Mouse (Mus musculus) midbrain, embryonic 16.5 days (tissue): ENCODE results near the gene Nhlrc4. TPM values are rescaled to one million over a fixed set of nuclear protein-coding genes. Genes with fewer than 3 reads are reported as not detected.
A peak's percentile ranks its signal among the peaks of the same experiment; 100 is the strongest.

Experiments
- ATAC-seq: fragments of 200-750 bp; cut with Nextera tagmentation; 2 replicates; pipeline ENCODE4 v1.8.0; 2017; ENCODE audit warnings: moderate TSS enrichment
- H3K27ac ChIP-seq: fragments of 300-500 bp; sonication (generic); 2 replicates; pipeline ENCODE4 v1.5.1; 2014; ENCODE audit warnings: mild to moderate bottlenecking, low read length, mixed read lengths
- H3K27me3 ChIP-seq: fragments of 300-500 bp; sonication (generic); 2 replicates; pipeline ENCODE4 v1.6.1; 2014; ENCODE audit warnings: low read depth, low read length, mixed read lengths; ENCODE audit not compliant: control insufficient read depth, insufficient read depth
- H3K36me3 ChIP-seq: fragments of 300-500 bp; sonication (generic); 2 replicates; pipeline ENCODE4 v1.6.1; 2014; ENCODE audit warnings: mild to moderate bottlenecking, low read length, moderate library complexity, mixed read lengths; ENCODE audit not compliant: control insufficient read depth, insufficient read depth
- H3K4me1 ChIP-seq: fragments of 300-500 bp; sonication (generic); 2 replicates; pipeline ENCODE4 v1.6.1; 2014; ENCODE audit warnings: mild to moderate bottlenecking, low read length, mixed read lengths; ENCODE audit not compliant: control insufficient read depth, insufficient read depth
- H3K4me2 ChIP-seq: fragments of 300-500 bp; sonication (generic); 2 replicates; pipeline ENCODE4 v1.6.1; 2014; ENCODE audit warnings: mild to moderate bottlenecking, low read length, mixed read lengths
- H3K4me3 ChIP-seq: fragments of 300-500 bp; sonication (generic); 2 replicates; pipeline ENCODE4 v1.5.1; 2014; ENCODE audit warnings: low read depth, mild to moderate bottlenecking, low read length, moderate library complexity, mixed read lengths
- H3K9ac ChIP-seq: fragments of 300-500 bp; sonication (generic); 2 replicates; pipeline ENCODE4 v1.6.1; 2014; ENCODE audit warnings: low read depth, low read length, mixed read lengths
- H3K9me3 ChIP-seq: fragments of 300-500 bp; sonication (generic); replicated peaks from 2 replicates; pipeline ENCODE4 v1.6.1; 2014; ENCODE audit warnings: mild to moderate bottlenecking, low read length, mixed read lengths; ENCODE audit not compliant: control insufficient read depth, poor library complexity, severe bottlenecking
- WGBS: fragments of 180-500 bp; shearing (Covaris S2); extraction: QIAGEN DNeasy Blood & Tissue Kit; methylation state at CpG from one replicate; pipeline ENCODE4 v1.1.7; 2014; 5-methylcytosine and 5-hydroxymethylcytosine counted together
- polyA plus RNA-seq: library from polyadenylated mRNA; unstranded; fragments of >200 nt; fragmentation: Nextera tagmentation; extraction: Ambion mirVana; gene quantifications from 2 replicates; pipeline ENCODE4 v1.2.1, GENCODE M21; 2015

Gene Nhlrc4
- polyA plus RNA-seq, 1 experiment from 2014 or later, result 0.78 TPM

DNA sequence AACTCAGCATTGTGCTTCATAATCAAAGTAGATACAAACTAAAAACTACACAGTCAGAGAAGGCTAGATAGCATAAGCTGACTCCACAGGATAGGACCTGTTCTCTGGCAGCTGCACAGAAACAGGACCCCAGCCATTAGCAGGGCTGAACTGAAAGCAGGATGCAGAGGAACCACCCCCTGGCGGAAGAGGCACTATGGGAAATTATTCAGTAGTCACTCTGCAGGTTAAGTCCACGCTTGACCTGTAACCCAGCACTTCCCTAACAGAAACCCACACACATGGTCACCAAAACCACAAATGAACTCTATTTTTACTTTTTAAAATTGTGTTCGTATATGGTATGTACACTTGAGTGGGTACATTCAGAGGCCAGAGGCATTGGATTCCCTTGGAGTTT, 41.7 kb downstream of the Nhlrc4 start:
- H3K4me2 ChIP-seq, result no peak overlapping the region
- ATAC-seq, result no peak

DNA sequence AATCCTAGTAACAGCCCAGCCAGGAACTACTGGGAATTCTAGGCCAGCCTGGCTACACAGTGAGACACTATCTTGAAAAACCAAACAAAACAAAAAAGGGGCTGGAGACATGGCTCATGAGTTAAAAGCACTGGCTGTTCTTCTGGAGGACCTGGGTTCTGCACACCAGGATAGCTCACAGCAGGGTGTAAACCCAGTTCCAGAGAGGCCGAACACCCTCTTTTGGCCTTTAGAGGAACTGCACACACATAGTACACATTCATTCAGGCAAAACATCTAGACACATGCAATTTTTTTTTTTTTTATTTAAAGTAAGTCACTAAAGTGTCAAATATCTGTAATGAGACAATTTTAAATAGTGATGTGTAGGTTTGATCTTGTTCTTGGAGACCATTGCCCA, 44.6 kb downstream of the Nhlrc4 start:
- 91% methylated on average over 1 of the region's 1 CpGs for WGBS
- no peak overlapping the region for H3K27ac ChIP-seq
- ATAC-seq, result no peak

More for the DNA sequence above, 41.7 kb downstream of the Nhlrc4 start:
- 90% methylated on average over 3 of the region's 3 CpGs for WGBS
- H3K36me3 ChIP-seq, result no peaks in the 10 kb centered on the region; the same call in 1 of the 2 replicates
- no peak overlapping the region for H3K9ac ChIP-seq
- H3K27me3 ChIP-seq, result no peaks in the 10 kb centered on the region
- H3K27ac ChIP-seq, result no peak overlapping the region
- no peaks in the 10 kb centered on the region for H3K9me3 ChIP-seq
- no peaks in the 10 kb centered on the region for H3K4me1 ChIP-seq
- H3K4me3 ChIP-seq, result no peak overlapping the region

DNA sequence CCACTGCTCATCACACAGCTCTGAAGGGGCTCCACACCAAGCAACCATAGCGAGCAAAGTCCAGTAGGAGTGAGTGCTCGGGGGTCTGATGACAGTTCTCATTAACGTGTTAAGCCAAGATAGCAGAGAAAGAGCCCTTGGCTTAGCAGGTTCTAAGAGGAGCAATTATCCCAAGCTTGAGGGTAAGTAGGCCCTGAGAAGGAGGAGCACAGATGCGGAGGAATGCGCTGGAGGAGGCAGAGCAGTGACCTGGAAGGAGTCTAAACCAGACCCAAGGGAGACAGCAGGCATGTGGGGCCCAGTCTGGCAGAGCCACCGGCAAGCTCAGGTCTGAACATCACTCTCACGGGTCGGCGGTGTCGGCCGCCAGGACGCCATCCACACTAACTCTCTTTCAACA, 48.9 kb downstream of the Nhlrc4 start:
- no peak for ATAC-seq
- no peak overlapping the region for H3K4me2 ChIP-seq
- H3K27ac ChIP-seq, result no peak overlapping the region
- WGBS, result 52% methylated on average over 12 of the region's 12 CpGs
- H3K4me3 ChIP-seq, result no peak overlapping the region
- no peaks in the 10 kb centered on the region for H3K9me3 ChIP-seq
- H3K36me3 ChIP-seq, result no peaks in the 10 kb centered on the region; the same call in 1 of the 2 replicates
- H3K4me1 ChIP-seq, result peaks cover 4% of the 10 kb centered on the region; the same call in 1 of the 2 replicates
- H3K9ac ChIP-seq, result no peak overlapping the region
- H3K27me3 ChIP-seq, result no peaks in the 10 kb centered on the region

More for the DNA sequence above, 44.6 kb downstream of the Nhlrc4 start:
- Histone ChIP-seq H3K4me2 (no peak overlapping the region), H3K9me3 (no peaks in the 10 kb centered on the region), H3K9ac (no peak overlapping the region), H3K4me1 (no peaks in the 10 kb centered on the region), H3K4me3 (no peak overlapping the region), H3K36me3 (no peaks in the 10 kb centered on the region; the same call in 1 of the 2 replicates), H3K27me3 (no peaks in the 10 kb centered on the region)

DNA sequence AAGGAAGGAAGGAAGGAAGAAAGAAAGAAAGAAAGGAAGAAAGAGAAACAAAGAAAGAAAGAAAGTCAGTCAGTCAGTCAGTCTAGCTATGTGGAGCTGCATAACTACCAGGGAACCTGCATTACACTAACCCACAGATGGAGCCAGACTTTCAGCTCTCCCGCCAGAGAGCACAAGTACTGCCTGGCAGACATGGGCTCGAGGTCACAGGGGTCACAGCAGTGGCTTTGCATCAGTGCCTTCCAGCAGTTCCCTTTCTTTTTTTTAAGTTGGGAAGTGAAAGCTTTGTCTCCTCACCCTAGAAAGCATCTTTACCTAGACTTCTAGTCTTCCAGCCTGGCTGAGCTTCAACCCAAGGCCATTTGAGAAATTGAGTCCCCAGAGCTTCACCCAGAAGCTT, 49.3 kb downstream of the Nhlrc4 start:
- Histone ChIP-seq H3K36me3 (no peaks in the 10 kb centered on the region; the same call in 1 of the 2 replicates), H3K4me3 (no peak overlapping the region), H3K4me2 (no peak overlapping the region), H3K9me3 (no peaks in the 10 kb centered on the region), H3K27ac (no peak overlapping the region), H3K4me1 (peaks cover 4% of the 10 kb centered on the region; the same call in 1 of the 2 replicates), H3K27me3 (no peaks in the 10 kb centered on the region), H3K9ac (no peak overlapping the region)
- no peak for ATAC-seq
- WGBS, result 34% methylated on average over 2 of the region's 2 CpGs

DNA sequence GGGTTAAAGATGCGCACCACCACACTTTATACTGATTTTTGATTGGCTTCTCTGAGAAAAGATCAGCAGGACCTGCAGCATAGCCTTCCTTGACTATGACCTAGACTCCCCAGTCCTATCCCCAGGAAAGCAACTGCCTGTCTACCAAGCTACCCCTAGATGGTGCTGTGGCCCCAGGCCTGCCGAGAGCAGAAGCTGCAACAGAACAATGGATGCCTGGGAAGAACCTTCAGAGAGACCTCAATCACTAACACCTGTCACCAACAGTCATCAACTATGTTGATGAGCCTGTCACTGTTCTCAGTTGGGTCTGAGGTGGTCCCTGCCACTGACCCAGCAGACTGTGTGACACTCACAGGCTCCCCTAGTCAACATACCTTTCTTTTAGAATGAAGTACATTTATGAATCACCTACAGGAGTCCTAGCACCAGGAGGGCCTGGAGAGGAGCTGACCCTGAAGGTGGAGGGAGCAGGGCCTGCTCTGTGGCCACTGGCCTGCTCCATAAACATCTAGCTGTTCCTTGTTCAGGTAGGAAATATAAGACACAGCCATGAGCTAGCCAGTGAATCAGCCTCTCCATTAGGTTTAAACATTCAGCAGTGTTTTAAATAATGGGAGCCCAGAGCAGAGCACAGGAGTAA, 50.7 kb downstream of the Nhlrc4 start:
- H3K4me2 ChIP-seq, result no peak overlapping the region
- no peaks in the 10 kb centered on the region for H3K9me3 ChIP-seq
- H3K27ac ChIP-seq, result peak overlapping the region; percentile 43
- 0 out of 2 replicates have a peak overlapping the region, but pooled peaks have one; percentile 11 for H3K9ac ChIP-seq
- WGBS, result 39% methylated on average over 2 of the region's 2 CpGs
- H3K36me3 ChIP-seq, result no peaks in the 10 kb centered on the region
- ATAC-seq, result peak; percentile 73; the same call in 1 of the 2 replicates
- H3K27me3 ChIP-seq, result no peaks in the 10 kb centered on the region
- peaks cover 4% of the 10 kb centered on the region; the same call in 1 of the 2 replicates for H3K4me1 ChIP-seq
- H3K4me3 ChIP-seq, result no peak overlapping the region

Other genes with a start within 250 kb of the Nhlrc4 start
- 3.2 and 7.3 TPM in 2 replicates for gene Gng13, start 227.8 kb downstream of the Nhlrc4 start, polyA plus RNA-seq
- 4.7 and 5.4 TPM in 2 replicates for gene Chtf18, start 217.5 kb downstream of the Nhlrc4 start, polyA plus RNA-seq
- 26.6 and 26.8 TPM in 2 replicates for gene Rpusd1, start 217.3 kb downstream of the Nhlrc4 start, polyA plus RNA-seq
- not detected in 2 replicates for gene Mslnl, start 208.9 kb downstream of the Nhlrc4 start, polyA plus RNA-seq
- 0.15 and 0.85 TPM in 2 replicates for gene Msln, start 190.6 kb downstream of the Nhlrc4 start, polyA plus RNA-seq
- gene Narfl, start 171.2 kb downstream of the Nhlrc4 start, polyA plus RNA-seq, result 29.0 and 30.2 TPM in 2 replicates
- gene Haghl, start 159.3 kb downstream of the Nhlrc4 start, polyA plus RNA-seq, result 147 and 165 TPM in 2 replicates
- 0.34 and 0.39 TPM in 2 replicates for gene Ccdc78, start 158.4 kb downstream of the Nhlrc4 start, polyA plus RNA-seq
- 91.8 and 96.9 TPM in 2 replicates for gene Fam173a, start 152.1 kb downstream of the Nhlrc4 start, polyA plus RNA-seq
- 1.3 TPM in 1 of 2 replicates, not detected in the other for gene AC134908.4, start 149.3 kb downstream of the Nhlrc4 start, polyA plus RNA-seq
- 33.1 and 37.1 TPM in 2 replicates for gene Metrn, start 147.8 kb downstream of the Nhlrc4 start, polyA plus RNA-seq
- 45.6 and 52.4 TPM in 2 replicates for gene Fbxl16, start 135.9 kb downstream of the Nhlrc4 start, polyA plus RNA-seq
- 32.7 and 33.5 TPM in 2 replicates for gene Wdr24, start 121.3 kb downstream of the Nhlrc4 start, polyA plus RNA-seq
- gene Jmjd8, start 116.1 kb downstream of the Nhlrc4 start, polyA plus RNA-seq, result 52.0 and 60.4 TPM in 2 replicates
- 358 and 382 TPM in 2 replicates for gene Stub1, start 111.6 kb downstream of the Nhlrc4 start, polyA plus RNA-seq
- 59.3 and 66.1 TPM in 2 replicates for gene Rhbdl1, start 107.7 kb downstream of the Nhlrc4 start, polyA plus RNA-seq
- gene Gm20683, start 103.2 kb downstream of the Nhlrc4 start, polyA plus RNA-seq, result 11.8 and 14.5 TPM in 2 replicates
- 15.2 and 16.7 TPM in 2 replicates for gene Rhot2, start 100.1 kb downstream of the Nhlrc4 start, polyA plus RNA-seq
- 18.5 and 21.6 TPM in 2 replicates for gene Wdr90, start 83.5 kb downstream of the Nhlrc4 start, polyA plus RNA-seq
- gene Mcrip2, start 76.2 kb downstream of the Nhlrc4 start, polyA plus RNA-seq, result 18.0 and 25.3 TPM in 2 replicates
- gene Mettl26, start 69.9 kb downstream of the Nhlrc4 start, polyA plus RNA-seq, result 62.2 and 63.5 TPM in 2 replicates
- 0.45 and 0.52 TPM in 2 replicates for gene Wfikkn1, start 64.1 kb downstream of the Nhlrc4 start, polyA plus RNA-seq
- 50.9 and 52.2 TPM in 2 replicates for gene Rab40c, start 25.2 kb downstream of the Nhlrc4 start, polyA plus RNA-seq
- 71.3 and 85.3 TPM in 2 replicates for gene Pigq, start within 50 bp of the Nhlrc4 start, polyA plus RNA-seq
- gene A930017K11Rik, start 7.6 kb upstream of the Nhlrc4 start, polyA plus RNA-seq, result 2.8 and 3.1 TPM in 2 replicates
- gene Capn15, start 40.8 kb upstream of the Nhlrc4 start, polyA plus RNA-seq, result 20.6 and 20.8 TPM in 2 replicates
- 25.8 and 30.1 TPM in 2 replicates for gene Rab11fip3, start 124.6 kb upstream of the Nhlrc4 start, polyA plus RNA-seq
- 38.2 and 41.3 TPM in 2 replicates for gene Decr2, start 145.4 kb upstream of the Nhlrc4 start, polyA plus RNA-seq
- 16.8 and 18.3 TPM in 2 replicates for gene Nme4, start 150.6 kb upstream of the Nhlrc4 start, polyA plus RNA-seq
- 3.8 and 3.9 TPM in 2 replicates for gene Tmem8, start 168.3 kb upstream of the Nhlrc4 start, polyA plus RNA-seq
- gene Mrpl28, start 178.5 kb upstream of the Nhlrc4 start, polyA plus RNA-seq, result 161 and 172 TPM in 2 replicates
- gene Axin1, start 193.7 kb upstream of the Nhlrc4 start, polyA plus RNA-seq, result 19.1 and 20.6 TPM in 2 replicates